Mouse (Mus musculus) heart, postnatal 0 days (tissue): ENCODE results near the gene Zgrf1. TPM values are rescaled to one million over a fixed set of nuclear protein-coding genes. Genes with fewer than 3 reads are reported as not detected.

Experiments
- ATAC-seq: fragments of 200-750 bp; cut with Nextera tagmentation; 2 replicates; pipeline ENCODE4 v1.8.0; 2017; ENCODE audit warnings: low read depth, moderate number of reproducible peaks, moderate library complexity; ENCODE audit not compliant: insufficient read depth
- DNase-seq: peaks from one replicate; pipeline ENCODE4 v3.0.0-alpha.2; 2016; ENCODE audit warnings: low spot score
- H3K27ac ChIP-seq: fragments of 300-500 bp; sonication (generic); 2 replicates; pipeline ENCODE4 v1.5.1; 2014; ENCODE audit warnings: low read depth, mild to moderate bottlenecking
- H3K27me3 ChIP-seq: fragments of 300-500 bp; sonication (generic); 2 replicates; pipeline ENCODE4 v1.6.1; 2014; ENCODE audit warnings: low read length, mixed read lengths; ENCODE audit not compliant: control insufficient read depth, insufficient read depth
- H3K36me3 ChIP-seq: fragments of 300-500 bp; sonication (generic); replicated peaks from 2 replicates; pipeline ENCODE4 v1.6.1; 2014; ENCODE audit warnings: low read length, mixed read lengths; ENCODE audit not compliant: control insufficient read depth, insufficient read depth
- H3K4me1 ChIP-seq: fragments of 300-500 bp; sonication (generic); 2 replicates; pipeline ENCODE4 v1.6.1; 2014; ENCODE audit warnings: antibody characterized with exemption; ENCODE audit not compliant: control insufficient read depth, insufficient read depth
- H3K4me2 ChIP-seq: fragments of 300-500 bp; sonication (generic); 2 replicates; pipeline ENCODE4 v1.6.1; 2014; ENCODE audit warnings: low read depth, mild to moderate bottlenecking, low read length, moderate library complexity
- H3K4me3 ChIP-seq: fragments of 300-500 bp; sonication (generic); 2 replicates; pipeline ENCODE4 v1.5.1; 2014; ENCODE audit warnings: low read depth, low read length
- H3K9ac ChIP-seq: fragments of 300-500 bp; sonication (generic); replicated peaks from 2 replicates; pipeline ENCODE4 v1.6.1; 2014; ENCODE audit warnings: low read depth, low read length, mixed read lengths
- H3K9me3 ChIP-seq: fragments of 300-500 bp; sonication (generic); replicated peaks from 2 replicates; pipeline ENCODE4 v1.6.1; 2016; ENCODE audit warnings: low read length; ENCODE audit not compliant: control insufficient read depth
- CTCF ChIP-seq: IDR thresholded peaks from 2 replicates; pipeline ENCODE4 v1.5.1; 2016; ENCODE audit warnings: antibody characterized with exemption, control low read depth, low read depth
- EP300 ChIP-seq: IDR thresholded peaks from 2 replicates; pipeline ENCODE4 v1.6.1; 2016; ENCODE audit warnings: antibody characterized with exemption, low read depth
- WGBS: fragments of 180-500 bp; shearing (Covaris S2); extraction: QIAGEN DNeasy Blood & Tissue Kit; methylation state at CpG from one replicate; pipeline ENCODE4 v1.1.7; 2014; 5-methylcytosine and 5-hydroxymethylcytosine counted together
- polyA plus RNA-seq: library from polyadenylated mRNA; unstranded; fragments of >200 nt; fragmentation: Nextera tagmentation; extraction: Ambion mirVana; gene quantifications from 2 replicates; pipeline ENCODE4 v1.2.1, GENCODE M21; 2015
- total RNA-seq: library from RNA; depleted of rRNA; stranded (reverse); fragments of >200 nt; gene quantifications from 2 replicates; pipeline ENCODE4 v1.2.3, GENCODE M21; 2014; ENCODE audit warnings: low replicate concordance

The Zgrf1 gene
- total and polyA plus RNA-seq, 2 experiments from 2014 or later = 2.3 to 6.4 TPM

GRCm38 (mm10) chr3:127562974-127563373, 9.7 kb downstream of the Zgrf1 start:
- Histone ChIP-seq H3K9me3 (no peaks in the 10 kb centered on the region), H3K36me3 (peaks cover 35% of the 10 kb centered on the region), H3K27ac (no peak overlapping the region), H3K4me1 (no peaks in the 10 kb centered on the region), H3K4me3 (no peak overlapping the region), H3K4me2 (no peak overlapping the region), H3K27me3 (no peaks in the 10 kb centered on the region), H3K9ac (no peak overlapping the region)
- TF ChIP-seq CTCF = no peak
- TF ChIP-seq EP300 = no peak
- ATAC-seq (no peak), DNase-seq (no peak)
- 84% methylated on average over 4 of the region's 4 CpGs for WGBS

- H3K4me2 ChIP-seq = no peak overlapping the region
- no peak overlapping the region for H3K9ac ChIP-seq
- no peak overlapping the region for H3K27ac ChIP-seq
- no peak for TF ChIP-seq EP300
- no peak for TF ChIP-seq CTCF
- H3K4me1 ChIP-seq = no peaks in the 10 kb centered on the region
- H3K9me3 ChIP-seq = no peaks in the 10 kb centered on the region
- DNase-seq = no peak
- no peaks in the 10 kb centered on the region for H3K27me3 ChIP-seq
- H3K4me3 ChIP-seq = no peak overlapping the region
- 77% methylated on average over 3 of the region's 3 CpGs for WGBS
- no peak for ATAC-seq
- peaks cover 40% of the 10 kb centered on the region for H3K36me3 ChIP-seq
These were observed 11.8 kb downstream of the Zgrf1 start for GRCm38 (mm10) chr3:127565129-127565528.

- no peak overlapping the region for H3K4me3 ChIP-seq
- ATAC-seq (peak; percentile 86), DNase-seq (peak; percentile 72)
- H3K9ac ChIP-seq = no peak overlapping the region
- H3K36me3 ChIP-seq = peaks cover 16% of the 10 kb centered on the region; the same call in 1 of the 2 replicates
- WGBS = 59% methylated on average over 4 of the region's 4 CpGs
- no peaks in the 10 kb centered on the region for H3K4me1 ChIP-seq
- TF ChIP-seq CTCF (peak; percentile 80), EP300 (no peak)
- no peak overlapping the region for H3K4me2 ChIP-seq
- no peaks in the 10 kb centered on the region for H3K9me3 ChIP-seq
- H3K27me3 ChIP-seq = no peaks in the 10 kb centered on the region
- no peak overlapping the region for H3K27ac ChIP-seq
These were observed 19.3 kb downstream of the Zgrf1 start for GRCm38 (mm10) chr3:127572557-127572956.

- no peak overlapping the region for H3K4me2 ChIP-seq
- H3K27ac ChIP-seq = no peak overlapping the region
- WGBS = 80% methylated on average over 1 of the region's 1 CpGs
- ATAC-seq (no peak), DNase-seq (no peak)
- H3K9me3 ChIP-seq = no peaks in the 10 kb centered on the region
- H3K27me3 ChIP-seq = no peaks in the 10 kb centered on the region
- no peak overlapping the region for H3K4me3 ChIP-seq
- H3K36me3 ChIP-seq = peaks cover 18% of the 10 kb centered on the region
- no peaks in the 10 kb centered on the region for H3K4me1 ChIP-seq
- H3K9ac ChIP-seq = no peak overlapping the region
- TF ChIP-seq CTCF (no peak), EP300 (no peak)
These were observed 43.8 kb downstream of the Zgrf1 start for GRCm38 (mm10) chr3:127597136-127597535.

- Histone ChIP-seq H3K27ac (no peak overlapping the region), H3K4me1 (no peaks in the 10 kb centered on the region), H3K9me3 (no peaks in the 10 kb centered on the region), H3K4me2 (no peak overlapping the region), H3K27me3 (no peaks in the 10 kb centered on the region), H3K36me3 (peaks cover 42% of the 10 kb centered on the region), H3K9ac (no peak overlapping the region), H3K4me3 (no peak overlapping the region)
- WGBS = 88% methylated on average over 2 of the region's 2 CpGs
- no peak for ATAC-seq
- no peak for DNase-seq
- TF ChIP-seq EP300 (no peak), CTCF (peak; percentile 36)
These were observed 54.8 kb downstream of the Zgrf1 start for GRCm38 (mm10) chr3:127608109-127608508.

- no peaks in the 10 kb centered on the region for H3K9me3 ChIP-seq
- no peaks in the 10 kb centered on the region for H3K36me3 ChIP-seq
- peak; percentile 58 for DNase-seq
- no peak overlapping the region for H3K9ac ChIP-seq
- WGBS = under 1% methylated on average over 36 of the region's 36 CpGs
- peak overlapping the region; percentile 58 for H3K4me2 ChIP-seq
- H3K4me3 ChIP-seq = peak overlapping the region; percentile 35
- H3K27me3 ChIP-seq = peaks cover 69% of the 10 kb centered on the region
- ATAC-seq = peak; percentile 72
- no peaks in the 10 kb centered on the region for H3K4me1 ChIP-seq
- no peak overlapping the region for H3K27ac ChIP-seq
- peak; percentile 77 for TF ChIP-seq CTCF
- TF ChIP-seq EP300 = no peak
These were observed 72.0 kb downstream of the Zgrf1 start for GRCm38 (mm10) chr3:127625296-127625695.
